Comparison of ENCODE assay signal across 8 mouse cellular contexts in genomic region chr2:137942753-137943152, GRCm38 (mm10).
DNase-seq lines count a peak whose midpoint lies in the region; ATAC-seq lines count a peak whose summit lies in the region.

No protein-coding gene starts in this region.

- H3K9me3 ChIP-seq in liver, embryonic 11.5 days (ENCODE audit: control insufficient read depth, low read length): no peaks in the 10 kb centered on the region
- no peaks in the 10 kb centered on the region for H3K9me3 ChIP-seq in neural tube, embryonic 13.5 days

- no peak overlapping the region for H3K27ac ChIP-seq in liver, embryonic 11.5 days (ENCODE audit: low read depth, low read length)
- no peak overlapping the region for H3K27ac ChIP-seq in neural tube, embryonic 13.5 days (replicated peaks)

- 4% methylated on average over 7 of the region's 7 CpGs for WGBS in liver, embryonic 11.5 days
- 7% methylated on average over 7 of the region's 7 CpGs for WGBS in neural tube, embryonic 13.5 days

- ATAC-seq in liver, embryonic 11.5 days (replicated peaks; ENCODE audit: low FRiP score): peak; percentile 56; the same call in 1 of the 2 replicates
- peak; percentile 76; the same call in 1 of the 2 replicates for ATAC-seq in neural tube, embryonic 13.5 days (ENCODE audit: low read depth)

- H3K4me1 ChIP-seq in liver, embryonic 11.5 days (replicated peaks; ENCODE audit: control insufficient read depth, insufficient read depth, low read length): no peaks in the 10 kb centered on the region
- no peaks in the 10 kb centered on the region; the same call in 1 of the 2 replicates for H3K4me1 ChIP-seq in neural tube, embryonic 13.5 days (replicated peaks)

- no peaks in the 10 kb centered on the region for H3K36me3 ChIP-seq in liver, embryonic 11.5 days (ENCODE audit: control insufficient read depth, insufficient read depth, low read length)
- H3K36me3 ChIP-seq in neural tube, embryonic 13.5 days: no peaks in the 10 kb centered on the region

- H3K4me3 ChIP-seq in liver, embryonic 11.5 days (ENCODE audit: low read depth, low read length): no peak overlapping the region
- no peak overlapping the region for H3K4me3 ChIP-seq in neural tube, embryonic 13.5 days

- DNase-seq in B cell, adult 2 months: peak; percentile 10
- peak; percentile 40 for DNase-seq in adrenal gland, adult 8-10 months
- DNase-seq in embryo, embryonic 11 days: peak; percentile 89
- peak; percentile 10 to 59 for DNase-seq in heart, adult 9 months (ENCODE audit: low spot score in 2 of 2)
- peak; percentile 81 for DNase-seq in kidney, postnatal 14 days
- DNase-seq in liver, embryonic 11.5 days (ENCODE audit: low spot score): peak; percentile 41
- peak; percentile 39 for DNase-seq in thymus, postnatal 14 days

- no peak overlapping the region for H3K4me2 ChIP-seq in liver, embryonic 11.5 days
- H3K4me2 ChIP-seq in neural tube, embryonic 13.5 days: no peak overlapping the region

- no peaks in the 10 kb centered on the region for H3K27me3 ChIP-seq in liver, embryonic 11.5 days (replicated peaks; ENCODE audit: control insufficient read depth, insufficient read depth, low read length)
- 0 out of 2 replicates have a peak, but pooled peaks cover 3% of the 10 kb centered on the region for H3K27me3 ChIP-seq in neural tube, embryonic 13.5 days

- no peak overlapping the region for H3K9ac ChIP-seq in liver, embryonic 11.5 days (ENCODE audit: low read depth, low read length)
- H3K9ac ChIP-seq in neural tube, embryonic 13.5 days: no peak overlapping the region

Comparison
In these comparisons a context has a peak if more than half of its experiments do, and no peak if none do; other contexts are left out.
1. DNase-seq: peak in every context shown above with its lines; median percentile 89 in embryo, embryonic 11 days; 81 in kidney, postnatal 14 days; 41 in liver, embryonic 11.5 days; 40 in adrenal gland, adult 8-10 months; 39 in thymus, postnatal 14 days; 34 in heart, adult 9 months; 10 in B cell, adult 2 months.